Mouse (Mus musculus) ES-Bruce4 (cell line): Measurements from ENCODE around the gene Pip5k1b.

Source experiments
- CTCF ChIP-seq: IDR thresholded peaks from one replicate; pipeline ENCODE4 v1.8.1; 2011; ENCODE audit warnings: low read depth, low read length
- EP300 ChIP-seq: IDR thresholded peaks from 2 replicates; pipeline ENCODE4 v1.6.1; 2011; ENCODE audit warnings: low read depth, low read length; ENCODE audit not compliant: insufficient read depth
- POLR2A ChIP-seq: IDR thresholded peaks from one replicate; pipeline ENCODE4 v1.8.1; 2011; ENCODE audit warnings: low read length; ENCODE audit not compliant: insufficient read depth

- no peak for TF ChIP-seq CTCF
- no peak for TF ChIP-seq POLR2A
- no peak for TF ChIP-seq EP300
Measured at GRCm38 (mm10) chr19:24262736-24263135, 292.9 kb downstream of the Pip5k1b start.
